Mouse (Mus musculus): ENCODE results near the gene Zfy1.
"Not testable (repeated sequence)": the region's sequence is repeated elsewhere in the genome, so short reads cannot be mapped to it uniquely, and the experiment has no call there.

The Zfy1 gene

DNA sequence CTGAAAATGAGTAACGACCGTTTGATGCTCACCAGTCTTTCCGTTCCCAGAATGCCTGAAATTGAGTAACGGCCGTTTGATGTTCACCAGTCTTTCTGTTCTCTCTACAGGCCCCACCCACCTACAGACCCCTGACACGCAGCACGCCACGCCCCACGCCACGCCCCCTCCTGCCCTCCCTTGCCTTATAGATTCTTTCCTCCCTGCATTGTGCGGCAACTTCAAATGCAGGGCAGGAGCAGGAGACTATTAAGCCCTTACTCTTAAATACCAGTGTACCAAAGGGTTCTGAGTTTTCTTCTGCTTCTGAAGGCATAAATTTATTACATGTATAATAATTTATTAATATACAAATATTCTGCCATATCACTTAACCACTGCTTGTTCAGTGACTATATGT lies at the start of gene Zfy1:
TSS of gene Zfy1 (minus strand) at position 101 of the 400 bp plus-strand sequence.
- in situ Hi-C loops (cut with MboI, MseI), result not testable (repeated sequence)

DNA sequence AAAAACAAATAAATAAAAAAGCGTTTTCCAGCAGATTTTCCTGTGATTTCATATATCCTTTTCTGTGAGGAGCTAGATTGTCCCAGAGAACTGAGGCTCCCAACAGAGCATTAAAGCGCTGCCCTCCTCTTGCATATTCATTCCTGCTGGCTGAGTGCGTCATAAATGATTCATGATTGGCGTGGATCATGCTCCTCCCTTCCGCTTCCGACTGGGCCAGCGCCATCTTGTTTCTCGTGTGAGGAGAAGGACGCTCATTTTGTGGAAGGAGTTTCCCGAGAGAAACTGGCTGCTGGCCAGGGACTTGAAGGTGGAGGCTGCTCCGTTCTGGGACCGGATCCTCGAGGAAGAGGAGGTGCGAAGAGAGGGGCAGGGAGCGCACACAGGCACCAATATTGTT lies 21.2 kb upstream of the Zfy1 start, which contains the start of gene Uba1y:
TSS of gene Uba1y (plus strand) at position 254 of the 400 bp plus-strand sequence.
- in situ Hi-C loops (cut with MboI, MseI), result no loop called here

DNA sequence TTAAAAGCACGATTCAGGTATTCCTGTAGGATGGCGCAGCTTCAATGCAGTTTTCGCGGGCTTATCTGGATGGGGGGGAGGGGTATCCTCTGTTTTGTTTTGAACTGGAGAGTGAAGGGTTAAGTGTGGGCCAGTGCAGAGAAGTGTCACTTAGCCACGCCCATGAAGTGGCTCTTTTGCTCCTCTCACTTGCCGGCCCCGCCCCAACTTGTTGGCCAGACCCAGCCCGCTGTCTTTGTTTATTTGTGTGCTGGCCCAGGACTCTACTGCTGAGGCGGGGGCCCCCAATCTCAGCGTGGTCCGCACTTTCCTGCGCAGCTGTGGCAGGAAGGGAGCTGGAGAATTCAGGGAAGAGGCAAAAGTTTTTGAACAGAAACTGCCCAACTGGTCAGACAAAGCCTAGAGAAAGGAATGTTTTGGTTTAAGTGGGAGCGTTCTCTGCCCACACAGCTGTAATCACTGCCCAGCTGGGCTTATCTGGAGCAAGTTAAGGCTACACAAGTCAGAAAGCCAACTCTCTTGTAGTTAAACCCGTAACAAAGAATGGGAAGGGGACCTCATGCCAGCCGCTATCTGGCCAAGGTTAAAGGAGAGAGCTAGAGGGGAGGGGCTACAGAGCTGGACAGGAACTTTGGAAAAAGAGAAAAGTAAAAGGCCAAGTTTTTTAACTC lies 11.9 kb upstream of the Zfy1 start:
- in situ Hi-C loops (cut with MboI, MseI), result no loop called here
